Mouse (Mus musculus) olfactory bulb, adult 2 months (tissue): Measurements from ENCODE around the gene Xylt1. TPM values are rescaled to one million over a fixed set of nuclear protein-coding genes. Genes with fewer than 3 reads are reported as not detected.

Experiments used
- H3K27ac ChIP-seq: fragments of 200-500 bp; 2 replicates; pipeline ENCODE4 v1.5.1; 2012; ENCODE audit warnings: low read depth, low read length; ENCODE audit not compliant: insufficient read depth
- H3K4me1 ChIP-seq: fragments of 200-500 bp; 2 replicates; pipeline ENCODE4 v1.6.1; 2012; ENCODE audit warnings: low read length; ENCODE audit not compliant: control insufficient read depth, insufficient read depth
- H3K4me3 ChIP-seq: fragments of 200-500 bp; 2 replicates; pipeline ENCODE4 v1.5.1; 2012; ENCODE audit warnings: mild to moderate bottlenecking, low read depth, low read length, moderate library complexity; ENCODE audit not compliant: insufficient read depth
- CTCF ChIP-seq: fragments of 200-500 bp; IDR thresholded peaks from 2 replicates; pipeline ENCODE4 v1.5.1; 2012; ENCODE audit warnings: low read depth, mild to moderate bottlenecking, low read length, moderate library complexity; ENCODE audit not compliant: insufficient read depth
- POLR2A ChIP-seq: fragments of 200-500 bp; IDR thresholded peaks from 2 replicates; pipeline ENCODE4 v1.6.1; 2012; ENCODE audit warnings: mild to moderate bottlenecking, low read depth, low read length, moderate library complexity; ENCODE audit not compliant: insufficient read depth
- WGBS: fragments of 180-500 bp; shearing (Covaris S2); methylation state at CpG from one replicate; pipeline ENCODE4 v1.1.7; 2018; 5-methylcytosine and 5-hydroxymethylcytosine counted together
- polyA plus RNA-seq: library from polyadenylated mRNA; stranded (reverse); fragments of >200 nt; gene quantifications from 2 replicates; pipeline ENCODE4 v1.2.4, GENCODE M21; 2012; ENCODE audit warnings: low replicate concordance; ENCODE audit not compliant: missing spikeins, insufficient read depth, insufficient read length

The Xylt1 gene
- polyA plus RNA-seq, 1 experiment, result not detected

DNA sequence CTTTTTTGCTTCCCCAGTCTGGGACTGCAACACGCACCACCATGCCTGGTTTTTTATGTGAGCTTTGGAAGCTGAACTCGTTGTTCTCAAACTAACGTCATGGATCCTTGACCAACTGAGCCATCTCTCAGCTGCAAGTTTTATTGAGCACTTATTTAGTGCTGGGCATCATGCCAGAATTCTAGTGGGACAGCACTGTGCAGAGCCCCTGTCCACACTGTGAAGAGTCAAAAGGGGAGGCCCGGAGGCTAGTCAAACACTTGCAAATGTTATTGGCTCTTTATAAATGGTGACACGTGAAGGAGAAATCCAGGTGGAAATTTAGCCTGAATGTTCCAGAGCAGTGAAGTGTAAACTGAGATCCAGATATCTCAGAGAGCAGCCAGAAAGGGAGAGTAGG, 121.6 kb downstream of the Xylt1 start:
- no peak overlapping the region for H3K27ac ChIP-seq
- peaks cover 6% of the 10 kb centered on the region for H3K4me1 ChIP-seq
- TF ChIP-seq POLR2A (no peak), CTCF (no peak)
- WGBS, result 62% methylated on average over 5 of the region's 5 CpGs
- H3K4me3 ChIP-seq, result no peak overlapping the region

DNA sequence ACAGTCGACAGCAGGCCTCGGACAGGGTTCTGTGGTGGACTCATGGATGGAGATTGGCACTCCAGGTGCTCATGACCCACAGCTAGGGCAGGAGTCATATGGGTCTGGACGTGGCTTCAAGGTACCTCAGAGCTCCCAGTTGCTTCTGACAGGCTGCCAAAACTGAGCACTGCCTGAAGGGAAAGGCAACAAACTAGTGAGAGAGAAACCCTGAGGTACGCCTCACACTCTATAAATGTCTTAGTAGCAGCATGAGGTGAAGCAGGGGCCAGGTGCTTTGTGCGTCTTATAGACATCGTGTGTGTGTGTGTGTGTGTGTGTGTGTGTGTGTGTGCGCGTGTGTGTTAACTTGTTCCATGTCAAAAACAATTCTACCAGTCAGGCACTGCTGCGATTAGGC, 122.9 kb downstream of the Xylt1 start:
- peaks cover 9% of the 10 kb centered on the region for H3K4me1 ChIP-seq
- TF ChIP-seq CTCF (no peak), POLR2A (no peak)
- no peak overlapping the region for H3K27ac ChIP-seq
- 83% methylated on average over 9 of the region's 9 CpGs for WGBS
- H3K4me3 ChIP-seq, result no peak overlapping the region

DNA sequence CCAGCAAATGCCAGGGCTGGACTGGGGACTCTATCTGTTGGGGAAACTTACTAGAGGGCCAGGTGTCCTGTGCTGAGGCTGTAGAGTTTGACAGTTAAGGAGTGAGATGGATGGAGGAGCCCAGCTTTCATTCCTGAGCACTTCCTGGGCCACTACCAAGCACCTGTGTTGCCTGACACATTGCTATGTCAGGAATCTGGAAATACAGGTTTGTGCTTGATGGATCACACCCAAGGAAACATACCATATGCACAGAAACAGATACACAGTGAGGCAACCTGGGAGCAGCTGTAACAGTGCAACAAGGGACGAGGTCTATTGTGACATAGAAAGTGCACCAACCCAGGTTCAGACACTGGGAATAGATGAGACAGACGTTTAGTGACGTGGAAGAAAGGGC, 125.0 kb downstream of the Xylt1 start:
- Histone ChIP-seq H3K4me3 (no peak overlapping the region), H3K27ac (no peak overlapping the region), H3K4me1 (peaks cover 9% of the 10 kb centered on the region)
- WGBS, result 96% methylated on average over 3 of the region's 3 CpGs
- no peak for TF ChIP-seq CTCF
- no peak for TF ChIP-seq POLR2A

DNA sequence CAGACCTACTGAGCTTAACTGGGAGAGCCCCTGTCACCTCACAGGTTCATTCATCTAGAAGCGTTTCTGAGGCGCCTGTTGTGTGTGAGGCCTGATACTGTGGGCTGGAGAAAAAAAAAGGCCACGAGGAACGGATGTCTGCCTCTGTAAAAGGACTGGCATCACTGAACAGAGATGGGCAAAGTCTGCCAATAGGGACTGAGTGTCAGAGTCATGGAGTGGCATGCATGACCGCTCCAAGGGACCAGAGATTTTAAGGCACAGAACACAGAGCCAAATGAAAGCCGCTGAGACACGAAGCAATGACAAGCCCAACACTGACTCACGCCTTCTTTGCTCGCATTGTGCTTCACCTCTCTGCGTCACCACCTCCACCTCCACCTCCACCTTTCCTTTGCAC, 126.6 kb downstream of the Xylt1 start:
- Histone ChIP-seq H3K27ac (no peak overlapping the region), H3K4me3 (no peak overlapping the region), H3K4me1 (0 out of 2 replicates have a peak, but pooled peaks cover 3% of the 10 kb centered on the region)
- TF ChIP-seq POLR2A, result no peak
- TF ChIP-seq CTCF, result no peak
- WGBS, result 90% methylated on average over 10 of the region's 10 CpGs

DNA sequence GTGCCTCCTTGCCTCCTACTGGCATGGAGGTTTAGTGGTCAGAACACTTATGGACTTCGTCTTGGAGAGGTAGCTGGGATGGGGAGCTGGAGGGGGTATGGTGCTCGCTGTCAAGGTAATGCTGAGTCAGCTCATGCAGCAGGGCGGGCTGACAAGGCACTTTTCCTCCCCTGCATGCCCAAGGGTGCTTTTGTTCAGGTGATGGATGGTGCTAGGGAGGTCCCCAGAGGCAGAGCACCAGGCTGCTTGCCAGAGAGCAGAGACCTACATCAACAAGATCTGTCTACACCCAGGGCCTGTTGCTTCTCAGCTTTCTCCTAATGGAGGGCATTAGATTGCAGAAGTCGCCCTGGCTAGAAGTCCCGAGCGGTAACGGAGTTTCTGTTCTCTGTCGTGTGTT, 127.3 kb downstream of the Xylt1 start:
- H3K4me1 ChIP-seq, result 0 out of 2 replicates have a peak, but pooled peaks cover 3% of the 10 kb centered on the region
- H3K4me3 ChIP-seq, result no peak overlapping the region
- 68% methylated on average over 8 of the region's 8 CpGs for WGBS
- TF ChIP-seq CTCF, result no peak
- no peak for TF ChIP-seq POLR2A
- no peak overlapping the region for H3K27ac ChIP-seq

DNA sequence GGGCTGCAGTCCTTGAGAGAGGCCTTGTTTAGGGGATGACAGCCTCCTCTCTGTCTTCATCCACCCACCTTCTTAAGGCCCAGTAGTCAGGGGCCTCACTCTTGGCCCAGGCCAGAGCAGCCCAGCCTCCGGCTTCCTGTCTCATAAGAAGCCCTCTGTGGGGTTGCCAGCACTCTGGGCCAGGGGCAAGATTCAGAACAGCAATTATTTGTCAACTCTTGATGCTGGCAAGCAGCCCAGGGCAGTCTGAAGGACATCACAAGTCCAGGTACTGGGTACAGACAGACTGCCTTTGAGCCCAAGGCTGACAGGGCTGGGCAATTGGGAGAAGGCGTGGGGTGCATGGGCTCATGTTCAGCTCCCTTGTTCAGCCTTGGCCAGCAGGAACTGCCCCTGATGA, 129.3 kb downstream of the Xylt1 start:
- 86% methylated on average over 2 of the region's 2 CpGs for WGBS
- TF ChIP-seq CTCF, result no peak
- no peak for TF ChIP-seq POLR2A
- 0 out of 2 replicates have a peak, but pooled peaks cover 3% of the 10 kb centered on the region for H3K4me1 ChIP-seq
- H3K27ac ChIP-seq, result no peak overlapping the region
- H3K4me3 ChIP-seq, result no peak overlapping the region

DNA sequence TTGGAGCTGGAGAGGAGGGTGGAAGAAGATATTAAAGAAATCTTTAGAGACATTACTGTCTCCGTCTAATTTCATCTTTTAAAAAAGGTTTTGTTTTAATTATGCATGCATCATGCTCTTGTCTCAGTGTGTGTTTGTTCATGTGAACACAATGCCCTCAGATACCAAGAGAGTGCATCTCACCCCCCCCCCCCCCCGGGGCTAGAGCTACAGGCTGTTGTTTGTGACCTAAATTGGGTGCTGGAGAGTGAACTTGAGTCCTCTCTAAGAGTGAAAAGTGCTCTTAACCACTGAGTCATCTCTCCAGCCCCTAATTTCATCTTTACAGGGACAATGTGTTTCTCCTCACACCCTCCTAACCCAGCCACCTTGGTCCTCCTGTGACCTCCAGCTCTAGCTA, 131.5 kb downstream of the Xylt1 start:
- H3K4me1 ChIP-seq, result 0 out of 2 replicates have a peak, but pooled peaks cover 3% of the 10 kb centered on the region
- no peak overlapping the region for H3K4me3 ChIP-seq
- H3K27ac ChIP-seq, result no peak overlapping the region
- 69% methylated on average over 2 of the region's 2 CpGs for WGBS
- TF ChIP-seq CTCF (no peak), POLR2A (no peak)

DNA sequence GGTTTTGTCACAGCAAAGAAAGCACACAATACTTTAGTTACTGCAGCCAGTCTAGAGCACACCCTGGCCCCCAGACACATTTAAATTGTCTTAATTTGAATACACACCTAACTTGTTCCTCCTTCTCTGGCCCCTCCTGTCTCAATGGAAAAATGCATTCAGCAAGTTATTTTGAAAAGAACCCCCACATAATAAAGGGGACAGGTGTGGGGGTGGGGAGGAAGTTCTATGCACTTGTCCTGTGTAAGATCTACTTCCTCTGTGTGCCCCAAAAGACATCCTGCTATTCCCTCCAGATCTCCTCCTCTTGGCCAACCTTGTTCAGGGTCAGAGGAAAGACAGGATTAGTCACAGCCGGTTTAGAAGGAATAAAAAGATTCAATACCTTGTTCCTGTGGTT, 135.0 kb downstream of the Xylt1 start:
- no peak overlapping the region for H3K27ac ChIP-seq
- WGBS, result 56% methylated on average over 1 of the region's 1 CpGs
- H3K4me3 ChIP-seq, result no peak overlapping the region
- H3K4me1 ChIP-seq, result no peaks in the 10 kb centered on the region
- TF ChIP-seq CTCF (no peak), POLR2A (no peak)

DNA sequence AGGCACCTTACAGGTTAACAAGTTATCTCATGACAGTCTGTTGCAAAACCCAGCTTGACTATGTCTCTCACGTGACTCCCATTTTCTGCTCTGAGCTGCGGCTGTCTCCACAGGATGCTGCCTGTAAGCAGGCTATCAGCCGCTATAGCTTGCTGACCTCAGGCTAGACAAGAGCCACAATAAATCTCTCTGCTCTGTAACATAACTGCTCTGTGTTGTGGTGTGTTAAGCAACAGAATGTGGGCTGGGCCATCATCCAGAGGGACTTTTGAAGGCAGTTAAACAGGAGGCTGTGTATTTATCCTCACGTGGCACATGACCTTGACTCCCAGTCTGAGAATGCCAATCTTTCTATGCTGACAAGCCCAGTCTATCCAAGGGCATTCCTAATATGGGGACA, 136.1 kb downstream of the Xylt1 start:
- WGBS, result 86% methylated on average over 4 of the region's 4 CpGs
- Histone ChIP-seq H3K4me3 (no peak overlapping the region), H3K4me1 (no peaks in the 10 kb centered on the region), H3K27ac (no peak overlapping the region)
- TF ChIP-seq POLR2A, result no peak
- TF ChIP-seq CTCF, result no peak

DNA sequence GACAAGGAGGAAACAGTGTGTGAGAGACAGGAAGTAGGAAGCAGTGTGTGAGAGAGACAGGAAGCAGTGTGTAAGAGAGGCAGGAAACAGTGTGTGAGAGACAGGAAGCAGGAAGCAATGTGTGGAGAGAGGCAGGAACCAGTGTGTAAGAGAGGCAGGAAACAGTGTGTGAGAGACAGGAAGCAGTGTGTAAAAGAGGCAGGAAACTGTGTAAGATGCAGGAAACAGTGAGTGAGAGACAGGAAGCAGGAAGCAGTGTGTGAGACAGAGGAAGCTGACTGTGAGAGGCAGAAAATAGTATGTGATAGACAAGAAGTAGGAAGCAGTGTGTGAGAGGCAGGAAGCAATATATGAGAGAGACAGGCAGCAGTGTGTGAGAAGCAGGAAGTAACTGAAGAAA, 140.6 kb downstream of the Xylt1 start:
- Histone ChIP-seq H3K4me1 (no peaks in the 10 kb centered on the region), H3K27ac (no peak overlapping the region), H3K4me3 (no peak overlapping the region)
- no peak for TF ChIP-seq POLR2A
- TF ChIP-seq CTCF, result no peak
